Mouse (Mus musculus): ENCODE data around the gene Gm26920. TPM values are rescaled to one million over a fixed set of nuclear protein-coding genes. Genes with fewer than 3 reads are reported as not detected.

The Gm26920 gene
- polyA plus RNA-seq (2015; fragmentation: Illumina TruSeq; extraction: RNeasy Lipid Tissue Mini Kit (QIAGEN cat#74804); ENCODE audit: insufficient read depth, low replicate concordance), result 1.5 TPM

GRCm38 (mm10) chr7:30090092-30090969, at the start of gene Gm26920, which contains the start of gene Zfp566:
Gene Gm26920, minus strand, starts transcription at chr7:30090410.
Gene Zfp566, minus strand, starts transcription at chr7:30090527.

GRCm38 (mm10) chr7:30121308-30122187, 31.3 kb upstream of the Gm26920 start, which contains the start of gene Zfp382:
Gene Zfp382, plus strand, starts transcription at chr7:30121942.

GRCm38 (mm10) chr7:30094646-30095429, 4.6 kb upstream of the Gm26920 start, which contains the start of gene Zfp260:
Gene Zfp260, plus strand, starts transcription at chr7:30094777.

GRCm38 (mm10) chr7:30072146-30073028, 17.8 kb downstream of the Gm26920 start, which contains the start of gene Zfp82:
Gene Zfp82, minus strand, starts transcription at chr7:30072900.

GRCm38 (mm10) chr7:30050882-30051548, 39.2 kb downstream of the Gm26920 start, which contains the start of gene Zfp14:
Gene Zfp14, minus strand, starts transcription at chr7:30051380.

Other genes starting within 250 kb of the Gm26920 start
- gene Zfp940, start 236.7 kb downstream of the Gm26920 start, polyA plus RNA-seq (2015; fragmentation: Illumina TruSeq; extraction: RNeasy Lipid Tissue Mini Kit (QIAGEN cat#74804); ENCODE audit: insufficient read depth, low replicate concordance), result 6.4 TPM
- 30.2 TPM for gene Zfp420, start 230.4 kb downstream of the Gm26920 start, polyA plus RNA-seq (2015; fragmentation: Illumina TruSeq; extraction: RNeasy Lipid Tissue Mini Kit (QIAGEN cat#74804); ENCODE audit: insufficient read depth, low replicate concordance)
- gene Zfp27, start 183.8 kb downstream of the Gm26920 start, polyA plus RNA-seq (2015; fragmentation: Illumina TruSeq; extraction: RNeasy Lipid Tissue Mini Kit (QIAGEN cat#74804); ENCODE audit: insufficient read depth, low replicate concordance), result 6.2 TPM
- 9.2 TPM for gene Zfp383, start 182.2 kb downstream of the Gm26920 start, polyA plus RNA-seq (2015; fragmentation: Illumina TruSeq; extraction: RNeasy Lipid Tissue Mini Kit (QIAGEN cat#74804); ENCODE audit: insufficient read depth, low replicate concordance)
- gene Zfp74, start 136.3 kb downstream of the Gm26920 start, polyA plus RNA-seq (2015; fragmentation: Illumina TruSeq; extraction: RNeasy Lipid Tissue Mini Kit (QIAGEN cat#74804); ENCODE audit: insufficient read depth, low replicate concordance), result 7.3 TPM
- 11.5 TPM for gene Zfp568, start 106.5 kb downstream of the Gm26920 start, polyA plus RNA-seq (2015; fragmentation: Illumina TruSeq; extraction: RNeasy Lipid Tissue Mini Kit (QIAGEN cat#74804); ENCODE audit: insufficient read depth, low replicate concordance)
- gene Zfp14, start 39.0 kb downstream of the Gm26920 start, polyA plus RNA-seq (2015; fragmentation: Illumina TruSeq; extraction: RNeasy Lipid Tissue Mini Kit (QIAGEN cat#74804); ENCODE audit: insufficient read depth, low replicate concordance), result 6.0 TPM
- gene Zfp82, start 17.5 kb downstream of the Gm26920 start, polyA plus RNA-seq (2015; fragmentation: Illumina TruSeq; extraction: RNeasy Lipid Tissue Mini Kit (QIAGEN cat#74804); ENCODE audit: insufficient read depth, low replicate concordance), result 10.2 TPM
- 10.1 TPM for gene Zfp566, start 117 bp upstream of the Gm26920 start, polyA plus RNA-seq (2015; fragmentation: Illumina TruSeq; extraction: RNeasy Lipid Tissue Mini Kit (QIAGEN cat#74804); ENCODE audit: insufficient read depth, low replicate concordance)
- 76.0 TPM for gene Zfp260, start 4.4 kb upstream of the Gm26920 start, polyA plus RNA-seq (2015; fragmentation: Illumina TruSeq; extraction: RNeasy Lipid Tissue Mini Kit (QIAGEN cat#74804); ENCODE audit: insufficient read depth, low replicate concordance)
- gene Zfp382, start 31.5 kb upstream of the Gm26920 start, polyA plus RNA-seq (2015; fragmentation: Illumina TruSeq; extraction: RNeasy Lipid Tissue Mini Kit (QIAGEN cat#74804); ENCODE audit: insufficient read depth, low replicate concordance), result 8.5 TPM
- 56.8 TPM for gene Zfp146, start 79.3 kb upstream of the Gm26920 start, polyA plus RNA-seq (2015; fragmentation: Illumina TruSeq; extraction: RNeasy Lipid Tissue Mini Kit (QIAGEN cat#74804); ENCODE audit: insufficient read depth, low replicate concordance)
- gene Cox7a1, start 93.7 kb upstream of the Gm26920 start, polyA plus RNA-seq (2015; fragmentation: Illumina TruSeq; extraction: RNeasy Lipid Tissue Mini Kit (QIAGEN cat#74804); ENCODE audit: insufficient read depth, low replicate concordance), result not detected
- 236 TPM for gene Capns1, start 108.4 kb upstream of the Gm26920 start, polyA plus RNA-seq (2015; fragmentation: Illumina TruSeq; extraction: RNeasy Lipid Tissue Mini Kit (QIAGEN cat#74804); ENCODE audit: insufficient read depth, low replicate concordance)
- 7.5 TPM for gene Polr2i, start 141.5 kb upstream of the Gm26920 start, polyA plus RNA-seq (2015; fragmentation: Illumina TruSeq; extraction: RNeasy Lipid Tissue Mini Kit (QIAGEN cat#74804); ENCODE audit: insufficient read depth, low replicate concordance)
- gene Tbcb, start 141.9 kb upstream of the Gm26920 start, polyA plus RNA-seq (2015; fragmentation: Illumina TruSeq; extraction: RNeasy Lipid Tissue Mini Kit (QIAGEN cat#74804); ENCODE audit: insufficient read depth, low replicate concordance), result 39.6 TPM
- not detected for gene Ovol3, start 145.3 kb upstream of the Gm26920 start, polyA plus RNA-seq (2015; fragmentation: Illumina TruSeq; extraction: RNeasy Lipid Tissue Mini Kit (QIAGEN cat#74804); ENCODE audit: insufficient read depth, low replicate concordance)
- 0.23 TPM for gene Thap8, start 189.7 kb upstream of the Gm26920 start, polyA plus RNA-seq (2015; fragmentation: Illumina TruSeq; extraction: RNeasy Lipid Tissue Mini Kit (QIAGEN cat#74804); ENCODE audit: insufficient read depth, low replicate concordance)
- 3.9 TPM for gene Wdr62, start 190.0 kb upstream of the Gm26920 start, polyA plus RNA-seq (2015; fragmentation: Illumina TruSeq; extraction: RNeasy Lipid Tissue Mini Kit (QIAGEN cat#74804); ENCODE audit: insufficient read depth, low replicate concordance)
- 15.0 TPM for gene Clip3, start 201.3 kb upstream of the Gm26920 start, polyA plus RNA-seq (2015; fragmentation: Illumina TruSeq; extraction: RNeasy Lipid Tissue Mini Kit (QIAGEN cat#74804); ENCODE audit: insufficient read depth, low replicate concordance)
- 25.9 TPM for gene Alkbh6, start 218.3 kb upstream of the Gm26920 start, polyA plus RNA-seq (2015; fragmentation: Illumina TruSeq; extraction: RNeasy Lipid Tissue Mini Kit (QIAGEN cat#74804); ENCODE audit: insufficient read depth, low replicate concordance)
- gene Syne4, start 224.4 kb upstream of the Gm26920 start, polyA plus RNA-seq (2015; fragmentation: Illumina TruSeq; extraction: RNeasy Lipid Tissue Mini Kit (QIAGEN cat#74804); ENCODE audit: insufficient read depth, low replicate concordance), result 3.6 TPM
- 1.0 TPM for gene E130208F15Rik, start 231.3 kb upstream of the Gm26920 start, polyA plus RNA-seq (2015; fragmentation: Illumina TruSeq; extraction: RNeasy Lipid Tissue Mini Kit (QIAGEN cat#74804); ENCODE audit: insufficient read depth, low replicate concordance)
- 12.5 TPM for gene Sdhaf1, start 233.5 kb upstream of the Gm26920 start, polyA plus RNA-seq (2015; fragmentation: Illumina TruSeq; extraction: RNeasy Lipid Tissue Mini Kit (QIAGEN cat#74804); ENCODE audit: insufficient read depth, low replicate concordance)

Data from spleen, adult 10 weeks (tissue).